Mouse (Mus musculus) liver, embryonic 12.5 days (tissue): ENCODE measurements around the gene Oxnad1. TPM values are rescaled to one million over a fixed set of nuclear protein-coding genes. Genes with fewer than 3 reads are reported as not detected.
"Not testable (repeated sequence)": the region's sequence is repeated elsewhere in the genome, so short reads cannot be mapped to it uniquely, and the experiment has no call there.

Experiments used
- ATAC-seq: fragments of 200-750 bp; cut with Nextera tagmentation; 2 replicates; pipeline ENCODE4 v1.8.0; 2017; ENCODE audit warnings: moderate number of reproducible peaks, mild to moderate bottlenecking, moderate library complexity
- H3K27ac ChIP-seq: fragments of 300-500 bp; sonication (generic); 2 replicates; pipeline ENCODE4 v1.5.1; 2016; ENCODE audit warnings: mild to moderate bottlenecking
- H3K27me3 ChIP-seq: fragments of 300-500 bp; sonication (generic); replicated peaks from 2 replicates; pipeline ENCODE4 v1.6.1; 2016; ENCODE audit warnings: mild to moderate bottlenecking, moderate library complexity
- H3K36me3 ChIP-seq: fragments of 300-500 bp; sonication (generic); 2 replicates; pipeline ENCODE4 v1.6.1; 2016; ENCODE audit warnings: mild to moderate bottlenecking, moderate library complexity
- H3K4me1 ChIP-seq: fragments of 300-500 bp; sonication (generic); 2 replicates; pipeline ENCODE4 v1.6.1; 2016
- H3K4me2 ChIP-seq: fragments of 300-500 bp; sonication (generic); 2 replicates; pipeline ENCODE4 v1.6.1; 2016; ENCODE audit warnings: mild to moderate bottlenecking, moderate library complexity
- H3K4me3 ChIP-seq: fragments of 300-500 bp; sonication (generic); 2 replicates; pipeline ENCODE4 v1.5.1; 2016; ENCODE audit warnings: mild to moderate bottlenecking, moderate library complexity
- H3K9ac ChIP-seq: fragments of 300-500 bp; sonication (generic); 2 replicates; pipeline ENCODE4 v1.6.1; 2016; ENCODE audit warnings: mild to moderate bottlenecking, moderate library complexity
- H3K9me3 ChIP-seq: fragments of 300-500 bp; sonication (generic); replicated peaks from 2 replicates; pipeline ENCODE4 v1.6.1; 2016; ENCODE audit warnings: mild to moderate bottlenecking, moderate library complexity
- WGBS: fragments of 180-500 bp; shearing (Covaris S2); methylation state at CpG from one replicate; pipeline ENCODE4 v1.1.7; 2016; ENCODE audit not compliant: insufficient replicate concordance; 5-methylcytosine and 5-hydroxymethylcytosine counted together
- polyA plus RNA-seq: library from polyadenylated mRNA; unstranded; fragments of >200 nt; fragmentation: Nextera tagmentation; extraction: Ambion mirVana; gene quantifications from 2 replicates; pipeline ENCODE4 v1.2.1, GENCODE M21; 2016

Oxnad1 gene
- polyA plus RNA-seq, 1 experiment from 2014 or later = 18.9 TPM

- Histone ChIP-seq H3K27ac (0 out of 2 replicates have a peak overlapping the region, but pooled peaks have one; percentile 21), H3K9ac (no peak overlapping the region), H3K4me2 (no peak overlapping the region), H3K36me3 (peaks cover 81% of the 10 kb centered on the region), H3K9me3 (no peaks in the 10 kb centered on the region), H3K27me3 (no peaks in the 10 kb centered on the region), H3K4me1 (peaks cover 15% of the 10 kb centered on the region; the same call in 1 of the 2 replicates), H3K4me3 (no peak overlapping the region)
- WGBS = 45% methylated on average over 1 of the region's 1 CpGs
- ATAC-seq = no peak
Observed at GRCm38 (mm10) chr14:32093018-32093417, 7.8 kb downstream of the Oxnad1 start.

GRCm38 (mm10) chr14:32093500-32094117, 8.4 kb downstream of the Oxnad1 start:
- no peaks in the 10 kb centered on the region for H3K9me3 ChIP-seq
- ATAC-seq = no peak

GRCm38 (mm10) chr14:32095646-32096045, 10.5 kb downstream of the Oxnad1 start:
- H3K4me1 ChIP-seq = peaks cover 8% of the 10 kb centered on the region; the same call in 1 of the 2 replicates
- no peaks in the 10 kb centered on the region for H3K27me3 ChIP-seq
- no peaks in the 10 kb centered on the region for H3K9me3 ChIP-seq
- H3K36me3 ChIP-seq = peaks cover 93% of the 10 kb centered on the region
- no peak for ATAC-seq
- H3K4me2 ChIP-seq = no peak overlapping the region
- no peak overlapping the region for H3K27ac ChIP-seq
- 77% methylated on average over 5 of the region's 5 CpGs for WGBS
- no peak overlapping the region for H3K9ac ChIP-seq
- no peak overlapping the region for H3K4me3 ChIP-seq

More at GRCm38 (mm10) chr14:32093500-32094117, 8.4 kb downstream of the Oxnad1 start:
- 59% methylated on average over 11 of the region's 11 CpGs for WGBS
- no peak overlapping the region for H3K9ac ChIP-seq
- H3K27ac ChIP-seq = no peak overlapping the region
- no peaks in the 10 kb centered on the region for H3K27me3 ChIP-seq
- peaks cover 86% of the 10 kb centered on the region for H3K36me3 ChIP-seq
- H3K4me2 ChIP-seq = no peak overlapping the region
- H3K4me1 ChIP-seq = peaks cover 11% of the 10 kb centered on the region; the same call in 1 of the 2 replicates
- no peak overlapping the region for H3K4me3 ChIP-seq

- no peak overlapping the region for H3K27ac ChIP-seq
- no peak for ATAC-seq
- no peak overlapping the region for H3K9ac ChIP-seq
- H3K9me3 ChIP-seq = no peaks in the 10 kb centered on the region
- peaks cover 8% of the 10 kb centered on the region; the same call in 1 of the 2 replicates for H3K4me1 ChIP-seq
- no peak overlapping the region for H3K4me2 ChIP-seq
- no peaks in the 10 kb centered on the region for H3K27me3 ChIP-seq
- no peak overlapping the region for H3K4me3 ChIP-seq
- WGBS = 88% methylated on average over 5 of the region's 5 CpGs
- H3K36me3 ChIP-seq = peaks cover 95% of the 10 kb centered on the region
Observed at GRCm38 (mm10) chr14:32096740-32097139, 11.6 kb downstream of the Oxnad1 start.

- WGBS = 86% methylated on average over 7 of the region's 7 CpGs
- no peak for ATAC-seq
- H3K36me3 ChIP-seq = peaks cover 95% of the 10 kb centered on the region
- no peak overlapping the region for H3K27ac ChIP-seq
- H3K4me3 ChIP-seq = no peak overlapping the region
- H3K4me1 ChIP-seq = peaks cover 8% of the 10 kb centered on the region; the same call in 1 of the 2 replicates
- no peak overlapping the region for H3K9ac ChIP-seq
- no peaks in the 10 kb centered on the region for H3K27me3 ChIP-seq
- H3K9me3 ChIP-seq = no peaks in the 10 kb centered on the region
- no peak overlapping the region for H3K4me2 ChIP-seq
Observed at GRCm38 (mm10) chr14:32097691-32098090, 12.5 kb downstream of the Oxnad1 start.

GRCm38 (mm10) chr14:32098951-32099350, 13.8 kb downstream of the Oxnad1 start:
- peaks cover 94% of the 10 kb centered on the region for H3K36me3 ChIP-seq
- no peak for ATAC-seq
- H3K27me3 ChIP-seq = no peaks in the 10 kb centered on the region
- H3K4me3 ChIP-seq = no peak overlapping the region
- no peak overlapping the region for H3K27ac ChIP-seq
- 88% methylated on average over 3 of the region's 3 CpGs for WGBS
- H3K9ac ChIP-seq = no peak overlapping the region
- no peaks in the 10 kb centered on the region for H3K9me3 ChIP-seq
- H3K4me1 ChIP-seq = 0 out of 2 replicates have a peak, but pooled peaks cover 3% of the 10 kb centered on the region
- no peak overlapping the region for H3K4me2 ChIP-seq

- H3K9ac ChIP-seq = no peak overlapping the region
- no peak for ATAC-seq
- H3K4me2 ChIP-seq = no peak overlapping the region
- no peaks in the 10 kb centered on the region for H3K27me3 ChIP-seq
- no peaks in the 10 kb centered on the region for H3K4me1 ChIP-seq
- WGBS = 77% methylated on average over 4 of the region's 4 CpGs
- no peak overlapping the region for H3K4me3 ChIP-seq
- peaks cover 53% of the 10 kb centered on the region for H3K36me3 ChIP-seq
- H3K27ac ChIP-seq = no peak overlapping the region
- no peaks in the 10 kb centered on the region for H3K9me3 ChIP-seq
Observed at GRCm38 (mm10) chr14:32103556-32103955, 18.4 kb downstream of the Oxnad1 start.

GRCm38 (mm10) chr14:32105663-32106062, 20.5 kb downstream of the Oxnad1 start:
- Histone ChIP-seq H3K36me3 (peaks cover 32% of the 10 kb centered on the region), H3K4me1 (no peaks in the 10 kb centered on the region), H3K9ac (no peak overlapping the region), H3K27me3 (no peaks in the 10 kb centered on the region), H3K4me2 (no peak overlapping the region), H3K9me3 (no peaks in the 10 kb centered on the region), H3K4me3 (no peak overlapping the region), H3K27ac (no peak overlapping the region)
- 47% methylated on average over 7 of the region's 7 CpGs for WGBS
- no peak for ATAC-seq

GRCm38 (mm10) chr14:32106911-32107310, 21.7 kb downstream of the Oxnad1 start:
- Histone ChIP-seq H3K9me3 (no peaks in the 10 kb centered on the region), H3K27me3 (no peaks in the 10 kb centered on the region), H3K36me3 (peaks cover 23% of the 10 kb centered on the region), H3K4me1 (no peaks in the 10 kb centered on the region), H3K9ac (no peak overlapping the region), H3K27ac (no peak overlapping the region), H3K4me2 (no peak overlapping the region), H3K4me3 (no peak overlapping the region)
- no peak for ATAC-seq
- 72% methylated on average over 4 of the region's 4 CpGs for WGBS

- not testable (repeated sequence) for H3K27ac ChIP-seq, ATAC-seq, H3K9ac ChIP-seq, H3K36me3 ChIP-seq, H3K4me2 ChIP-seq, H3K27me3 ChIP-seq, H3K4me1 ChIP-seq, H3K4me3 ChIP-seq, H3K9me3 ChIP-seq
- 72% methylated on average over 10 of the region's 10 CpGs for WGBS
Observed at GRCm38 (mm10) chr14:32112124-32112523, 26.9 kb downstream of the Oxnad1 start.

- Histone ChIP-seq H3K9ac (no peak overlapping the region), H3K27ac (no peak overlapping the region), H3K4me3 (no peak overlapping the region), H3K4me1 (no peaks in the 10 kb centered on the region), H3K27me3 (peaks cover 7% of the 10 kb centered on the region; the same call in 1 of the 2 replicates), H3K9me3 (no peaks in the 10 kb centered on the region), H3K36me3 (no peaks in the 10 kb centered on the region), H3K4me2 (no peak overlapping the region)
- no peak for ATAC-seq
- WGBS = 66% methylated on average over 11 of the region's 11 CpGs
Observed at GRCm38 (mm10) chr14:32120940-32121919, 36.1 kb downstream of the Oxnad1 start.

GRCm38 (mm10) chr14:32121920-32122315, 36.7 kb downstream of the Oxnad1 start:
- WGBS = 21% methylated on average over 2 of the region's 2 CpGs
- no peaks in the 10 kb centered on the region for H3K36me3 ChIP-seq
- no peak overlapping the region for H3K9ac ChIP-seq
- H3K4me3 ChIP-seq = no peak overlapping the region
- no peak overlapping the region for H3K27ac ChIP-seq
- peaks cover 12% of the 10 kb centered on the region; the same call in 1 of the 2 replicates for H3K27me3 ChIP-seq
- no peaks in the 10 kb centered on the region for H3K9me3 ChIP-seq
- H3K4me2 ChIP-seq = no peak overlapping the region
- peak; percentile 76; the same call in 1 of the 2 replicates for ATAC-seq
- H3K4me1 ChIP-seq = no peaks in the 10 kb centered on the region
